Mouse (Mus musculus): ENCODE measurements around the gene AA792892. TPM values are rescaled to one million over a fixed set of nuclear protein-coding genes. Genes with fewer than 3 reads are reported as not detected.
"Not testable (repeated sequence)": the region's sequence is repeated elsewhere in the genome, so short reads cannot be mapped to it uniquely, and the experiment has no call there.

AA792892 gene
- total RNA-seq (2012; rRNA removed) = not detected in 2 replicates

DNA sequence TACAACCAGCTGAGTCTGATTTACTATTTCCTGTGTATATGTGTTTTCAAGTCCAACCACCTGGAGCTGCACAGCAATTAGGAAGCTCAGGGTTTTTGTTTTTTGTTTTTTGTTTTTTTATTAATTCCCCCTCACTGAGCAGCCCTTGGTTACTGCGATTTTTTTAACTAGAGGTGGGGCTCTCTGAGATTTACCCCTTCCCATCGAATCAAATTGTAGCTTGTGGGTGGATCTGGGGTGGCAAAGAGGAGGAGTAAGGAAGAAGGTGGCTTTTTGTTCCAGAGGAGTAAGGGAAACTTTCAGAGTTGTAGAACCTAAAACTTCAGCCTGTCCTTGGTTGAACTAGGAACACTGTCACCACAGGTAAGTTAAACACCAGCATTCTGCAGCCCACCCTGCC is at the start of gene AA792892:
Gene AA792892, plus strand, starts transcription at position 301 of the 400 bp plus-strand sequence.
- H3K4me3 ChIP-seq (ENCODE audit: insufficient read depth in 1 of 2, low read depth in 1 of 2, low read length in 2 of 2, poor library complexity in 1 of 2, severe bottlenecking in 1 of 2); DNase-seq (ENCODE audit: low read depth, low spot score); H3K9ac ChIP-seq (ENCODE audit: insufficient read depth, low read depth, low read length, poor library complexity, severe bottlenecking); H3K4me1 ChIP-seq (ENCODE audit: control insufficient read depth in 2 of 2, insufficient read depth in 2 of 2, low read length in 2 of 2, poor library complexity in 1 of 2); H3K27ac ChIP-seq (ENCODE audit: insufficient read depth, low read depth, low read length, poor library complexity, severe bottlenecking); in situ Hi-C loops (cut with MboI; ENCODE audit: low sequenced_read_pairs in 2 of 2, unreplicated experiment in 2 of 2); H3K9me3 ChIP-seq (ENCODE audit: control insufficient read depth, insufficient read depth, low read depth, low read length); H3K36me3 ChIP-seq (ENCODE audit: control insufficient read depth, insufficient read depth, low read length, poor library complexity, severe bottlenecking): not testable (repeated sequence)

DNA sequence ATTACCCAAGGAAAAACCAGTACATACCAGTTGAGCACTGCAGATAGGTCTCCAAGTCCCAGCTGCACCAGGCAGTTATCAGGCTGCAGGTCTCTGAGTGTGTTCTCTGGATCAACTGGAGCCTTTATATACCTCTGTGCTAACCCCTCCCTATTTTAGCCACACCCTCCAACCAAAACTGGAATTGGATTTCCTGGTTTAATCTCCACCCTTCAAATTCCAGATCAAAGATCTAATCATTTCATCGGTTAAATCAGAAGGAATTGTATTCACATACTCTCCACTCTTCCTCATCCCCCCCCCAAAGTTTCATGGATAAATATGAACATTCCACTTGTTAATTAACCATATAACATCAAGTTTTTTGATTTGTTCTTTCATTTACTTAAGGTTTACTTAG is 32.9 kb upstream of the AA792892 start, which contains the start of gene A430089I19Rik:
Gene A430089I19Rik, minus strand, starts transcription at position 101 of the 400 bp plus-strand sequence.
- H3K36me3 ChIP-seq (ENCODE audit: control insufficient read depth, insufficient read depth, low read length, poor library complexity, severe bottlenecking); DNase-seq (ENCODE audit: low read depth, low spot score); H3K9me3 ChIP-seq (ENCODE audit: control insufficient read depth, insufficient read depth, low read depth, low read length); H3K4me1 ChIP-seq (ENCODE audit: control insufficient read depth in 2 of 2, insufficient read depth in 2 of 2, low read length in 2 of 2, poor library complexity in 1 of 2); H3K9ac ChIP-seq (ENCODE audit: insufficient read depth, low read depth, low read length, poor library complexity, severe bottlenecking); H3K27ac ChIP-seq (ENCODE audit: insufficient read depth, low read depth, low read length, poor library complexity, severe bottlenecking); in situ Hi-C loops (cut with MboI; ENCODE audit: low sequenced_read_pairs in 2 of 2, unreplicated experiment in 2 of 2); H3K4me3 ChIP-seq (ENCODE audit: insufficient read depth in 1 of 2, low read depth in 1 of 2, low read length in 2 of 2, poor library complexity in 1 of 2, severe bottlenecking in 1 of 2): not testable (repeated sequence)

DNA sequence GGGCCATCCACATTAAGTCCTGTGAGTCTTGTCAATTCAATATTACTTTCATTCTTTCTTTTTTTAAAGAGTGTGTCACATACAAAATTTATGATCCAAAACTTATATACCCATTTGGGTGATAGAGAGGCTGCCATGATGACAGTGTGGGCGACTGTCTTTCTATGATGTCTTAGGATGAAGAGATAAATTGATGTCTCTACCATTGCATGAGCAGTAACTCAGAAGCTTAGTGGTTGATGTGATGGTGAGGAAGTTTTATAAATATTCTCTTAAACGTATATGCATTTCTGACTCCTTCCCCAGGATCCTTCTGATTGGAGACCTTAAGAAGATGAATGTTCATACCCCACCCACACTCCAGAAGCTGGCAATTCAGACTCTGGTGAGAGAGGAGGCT is 25.4 kb upstream of the AA792892 start, which contains the start of gene Gm6502:
Gene Gm6502, plus strand, starts transcription at position 301 of the 400 bp plus-strand sequence.
- in situ Hi-C loops (cut with MboI; ENCODE audit: low sequenced_read_pairs in 2 of 2, unreplicated experiment in 2 of 2); H3K4me3 ChIP-seq (ENCODE audit: insufficient read depth in 1 of 2, low read depth in 1 of 2, low read length in 2 of 2, poor library complexity in 1 of 2, severe bottlenecking in 1 of 2); H3K4me1 ChIP-seq (ENCODE audit: control insufficient read depth in 2 of 2, insufficient read depth in 2 of 2, low read length in 2 of 2, poor library complexity in 1 of 2); H3K9me3 ChIP-seq (ENCODE audit: control insufficient read depth, insufficient read depth, low read depth, low read length); H3K9ac ChIP-seq (ENCODE audit: insufficient read depth, low read depth, low read length, poor library complexity, severe bottlenecking); DNase-seq (ENCODE audit: low read depth, low spot score); H3K27ac ChIP-seq (ENCODE audit: insufficient read depth, low read depth, low read length, poor library complexity, severe bottlenecking); H3K36me3 ChIP-seq (ENCODE audit: control insufficient read depth, insufficient read depth, low read length, poor library complexity, severe bottlenecking): not testable (repeated sequence)

Other genes starting within 250 kb of the AA792892 start
- not detected in 2 replicates for gene Gm3106, start 121.7 kb upstream of the AA792892 start, total RNA-seq (2012; rRNA removed)
- gene A430089I19Rik, start 33.0 kb upstream of the AA792892 start, total RNA-seq (2012; rRNA removed) = not detected in 2 replicates
- gene Gm6502, start 25.3 kb upstream of the AA792892 start, total RNA-seq (2012; rRNA removed) = 1.1 and 3.0 TPM in 2 replicates
- not detected in 2 replicates for gene Gm7682, start 106.0 kb downstream of the AA792892 start, total RNA-seq (2012; rRNA removed)
- not detected in 2 replicates for gene Gm3139, start 186.5 kb downstream of the AA792892 start, total RNA-seq (2012; rRNA removed)

Measured in ES-E14 (cell line).